Mouse (Mus musculus) stomach, postnatal 0 days (tissue): ENCODE measurements around the gene Mdga2.

Source experiments
- CTCF ChIP-seq: IDR thresholded peaks from 2 replicates; pipeline ENCODE4 v1.5.1; 2016; ENCODE audit warnings: antibody characterized with exemption, low read depth, mild to moderate bottlenecking, moderate library complexity
- EP300 ChIP-seq: optimal IDR thresholded peaks from 2 replicates; pipeline ENCODE3; 2016; ENCODE audit warnings: antibody characterized with exemption

DNA sequence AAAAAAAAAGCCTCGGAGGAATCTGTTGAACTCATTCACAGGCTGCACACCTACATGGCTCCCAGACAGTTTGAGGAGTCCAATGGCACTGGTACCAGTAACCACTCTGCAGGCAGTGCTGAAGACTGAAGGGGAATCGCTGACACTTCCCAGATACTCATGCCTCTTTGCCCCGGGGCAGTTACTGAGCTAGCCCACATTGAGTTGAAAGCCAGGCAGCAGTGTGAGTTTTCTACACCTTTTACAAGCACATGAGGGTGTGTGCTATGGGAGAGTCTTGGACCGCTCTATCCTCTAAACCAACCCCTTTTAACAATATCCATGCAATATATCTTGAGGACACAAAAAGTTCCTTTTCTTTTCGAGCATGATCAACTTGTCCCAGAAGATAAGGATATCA lies 2.8 kb downstream of the Mdga2 start:
- TF ChIP-seq CTCF (no peak), EP300 (no peak)
